Mouse (Mus musculus) left cerebral cortex, postnatal 36 days (tissue): ENCODE measurements around the gene Gli3. TPM values are rescaled to one million over a fixed set of nuclear protein-coding genes. Genes with fewer than 3 reads are reported as not detected.

Experiments
- DNase-seq, 2 experiments: peaks; one replicate each; pipeline ENCODE4 v3.0.0; 2021 to 2022; ENCODE audit warnings: low spot score in 2 of 2, mixed read lengths in 1 of 2
- intact Hi-C: fragments of 180-260 bp; cut with DNase I; formaldehyde crosslinking; loops from one replicate; pipeline ENCODE4 v1.15.1; 2025
- total RNA-seq, 2 experiments: library from RNA; stranded (reverse); gene quantifications; 2 replicates each; pipeline ENCODE4 v1.2.3; 2021

The Gli3 gene
- total RNA-seq, 2 experiments from 2014 or later, result 9.3 to 9.5 TPM

GRCm38 (mm10) chr13:15486033-15486891 lies 23.2 kb downstream of the Gli3 start:
- no peak for DNase-seq
- intact Hi-C loops, result no loop called here

DNA sequence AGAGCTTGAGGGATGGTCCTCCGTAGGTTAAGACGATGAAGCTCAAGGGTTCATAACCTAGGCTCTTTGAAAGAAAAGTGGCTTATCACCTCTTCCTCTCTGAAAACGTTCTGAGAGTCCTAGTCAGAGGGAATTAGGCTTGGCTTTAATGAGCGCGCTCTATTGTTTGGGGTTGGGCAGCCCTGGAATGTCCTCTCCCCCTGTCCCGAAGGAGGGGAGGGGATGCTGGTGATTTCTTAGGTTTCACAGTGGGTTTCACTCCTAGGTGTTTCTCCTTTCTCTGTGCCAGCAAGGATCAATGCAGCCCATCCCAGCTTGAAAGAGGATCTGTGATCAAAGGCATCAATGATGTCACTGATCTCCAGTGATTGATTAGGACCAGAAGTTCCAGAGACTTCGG lies 24.3 kb downstream of the Gli3 start:
- intact Hi-C loops, result no loop called here
- no peak for DNase-seq

- intact Hi-C loops, result no loop called here
- no peak for DNase-seq
Observed at GRCm38 (mm10) chr13:15488065-15488464, 25.0 kb downstream of the Gli3 start.

GRCm38 (mm10) chr13:15495820-15496219 lies 32.8 kb downstream of the Gli3 start:
- intact Hi-C loops, result no loop called here
- DNase-seq, result no peak

DNA sequence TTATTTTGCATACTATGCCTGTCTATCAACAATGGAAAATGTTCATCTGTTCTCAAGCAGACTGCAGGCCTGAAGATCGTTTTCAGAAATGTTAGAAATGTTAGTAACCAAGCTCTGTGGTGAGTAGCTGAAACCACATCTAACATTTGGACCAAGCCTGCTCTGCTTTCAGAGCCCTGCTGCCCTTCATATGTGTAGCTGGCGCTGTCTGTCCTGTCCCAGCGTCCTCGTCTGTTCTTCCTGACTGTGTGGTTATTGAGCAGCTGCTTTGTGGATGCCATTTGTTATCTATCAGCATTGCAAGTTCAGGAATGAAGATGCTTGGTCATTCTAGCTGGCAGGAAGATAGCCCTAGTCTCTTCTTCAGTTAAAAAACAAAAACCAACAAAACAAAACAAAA lies 35.3 kb downstream of the Gli3 start:
- intact Hi-C loops, result no loop called here
- no peak for DNase-seq

DNA sequence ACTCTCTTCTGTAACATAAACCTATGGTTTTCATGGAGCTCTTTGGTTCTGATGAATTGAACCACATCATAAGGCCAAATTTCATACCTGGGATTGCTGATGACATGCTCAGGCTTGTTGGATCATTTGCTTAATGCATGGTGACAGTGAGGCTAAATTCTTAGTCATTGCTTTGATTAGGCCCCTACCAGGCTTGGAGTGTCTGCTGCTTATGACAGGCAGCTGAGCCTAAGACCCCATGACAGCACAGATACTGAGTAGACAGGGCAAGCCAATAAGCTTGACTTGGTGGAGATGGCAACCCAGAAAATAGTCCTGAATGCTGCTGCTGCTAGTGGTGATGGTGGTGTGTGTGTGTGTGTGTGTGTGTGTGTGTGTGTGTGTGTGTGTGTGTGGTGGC lies 47.9 kb downstream of the Gli3 start:
- DNase-seq, result no peak
- intact Hi-C loops, result no loop called here

DNA sequence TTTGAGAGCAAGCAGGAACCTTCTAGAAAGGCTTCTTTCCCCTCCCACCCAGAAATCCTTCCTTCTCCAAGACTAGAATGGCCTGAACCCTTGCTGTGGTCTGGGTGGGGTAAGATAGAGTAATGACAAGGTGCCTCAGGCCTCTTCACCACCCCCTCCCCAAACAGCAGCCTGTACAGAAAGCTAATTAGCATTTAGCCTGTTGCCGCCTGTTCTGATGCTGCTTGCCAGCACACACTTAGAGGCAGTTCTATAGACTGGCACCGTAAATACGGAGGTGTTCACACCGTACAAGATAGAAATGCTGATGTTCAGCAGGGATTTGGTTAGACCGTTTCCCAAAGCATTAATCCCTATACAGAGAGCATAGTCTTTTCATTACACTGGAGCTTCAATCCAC lies 50.1 kb downstream of the Gli3 start:
- intact Hi-C loops, result no loop called here
- no peak for DNase-seq

- intact Hi-C loops, result no loop called here
- no peak for DNase-seq
Observed at GRCm38 (mm10) chr13:15514082-15514481, 51.0 kb downstream of the Gli3 start.

- DNase-seq, result no peak
- intact Hi-C loops, result no loop called here
Observed at GRCm38 (mm10) chr13:15517048-15517760, 54.2 kb downstream of the Gli3 start.

DNA sequence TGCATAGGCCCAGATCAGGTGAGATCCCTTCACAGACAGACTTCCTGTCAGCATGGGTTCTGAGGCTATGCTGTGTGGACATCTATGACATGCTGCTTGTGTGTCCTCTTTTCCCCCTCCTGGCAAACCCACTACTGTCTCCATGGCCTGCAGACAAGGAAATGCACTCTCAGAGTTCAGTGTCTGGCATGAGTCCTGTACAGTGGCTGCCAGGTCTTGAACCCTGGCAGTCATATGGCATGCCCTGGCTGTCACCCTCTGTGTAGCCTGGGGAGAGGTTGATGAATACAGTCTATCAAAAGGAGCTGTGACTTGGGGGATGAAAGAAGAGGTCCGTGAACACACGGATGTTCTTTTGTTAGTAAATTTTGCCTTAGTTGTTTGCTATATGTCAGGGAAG lies 57.3 kb downstream of the Gli3 start:
- intact Hi-C loops, result no loop called here
- DNase-seq, result no peak

GRCm38 (mm10) chr13:15522153-15522552 lies 59.1 kb downstream of the Gli3 start:
- intact Hi-C loops, result no loop called here
- no peak for DNase-seq

DNA sequence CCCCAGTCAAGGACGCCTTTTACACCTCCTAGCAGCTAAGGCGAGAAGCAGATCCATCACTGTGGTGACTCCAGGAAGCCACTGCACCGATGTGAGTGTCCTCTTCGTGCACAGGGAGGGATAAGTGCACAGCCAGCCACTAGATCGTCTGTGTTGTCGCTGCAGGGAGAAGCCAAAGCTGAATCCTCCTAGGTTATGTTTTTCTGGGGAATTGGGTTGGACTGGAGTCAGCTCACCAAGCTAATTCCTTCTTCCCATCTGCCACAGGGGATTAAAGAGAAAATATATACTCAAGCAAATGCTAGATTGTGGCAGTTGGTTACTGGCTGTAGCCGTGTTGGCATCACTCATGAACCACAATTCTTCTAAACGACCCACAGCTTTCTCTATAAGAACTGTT lies 61.2 kb downstream of the Gli3 start:
- no peak for DNase-seq
- intact Hi-C loops, result no loop called here

DNA sequence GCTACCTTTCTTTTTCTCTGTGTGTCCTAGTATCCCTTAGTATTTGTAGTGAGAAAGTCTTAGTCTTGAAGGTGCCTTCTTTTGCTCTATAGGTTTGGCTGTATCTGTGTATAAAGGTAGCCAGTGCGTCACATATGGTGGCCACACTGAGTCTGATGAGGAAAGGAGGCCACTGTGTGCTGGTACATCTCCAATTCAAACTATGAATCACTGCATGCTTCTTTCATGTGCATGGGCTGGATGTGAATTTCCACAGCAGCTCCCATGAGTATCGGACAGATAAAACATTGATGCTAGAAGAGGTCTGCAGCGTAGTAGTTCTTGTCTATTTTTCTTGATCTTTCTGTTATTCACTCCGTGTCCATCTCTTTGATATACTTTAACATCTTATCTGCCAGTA lies 63.7 kb downstream of the Gli3 start:
- intact Hi-C loops, result no loop called here
- no peak for DNase-seq

DNA sequence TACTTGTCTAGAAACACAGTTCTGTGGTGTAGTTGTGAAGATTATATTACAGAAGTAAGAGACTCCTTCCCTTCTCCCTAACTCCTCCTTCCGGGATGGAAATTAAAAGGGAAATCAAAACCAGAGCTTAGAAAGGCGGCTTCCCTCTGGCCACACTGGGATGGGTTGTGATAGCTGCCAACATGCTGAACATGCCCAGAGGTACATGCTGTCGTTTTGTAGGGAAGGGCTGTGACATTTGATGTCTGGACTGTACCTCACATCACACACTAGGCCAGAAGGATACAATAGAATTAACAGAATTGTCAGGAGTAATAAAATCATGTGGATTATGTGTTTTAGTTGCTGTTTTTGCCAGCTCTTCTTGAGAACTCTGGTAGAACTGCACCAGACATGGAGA lies 68.5 kb downstream of the Gli3 start:
- no peak for DNase-seq
- intact Hi-C loops, result no loop called here

- no peak for DNase-seq
- intact Hi-C loops, result no loop called here
Observed at GRCm38 (mm10) chr13:15537206-15537605, 74.2 kb downstream of the Gli3 start.

DNA sequence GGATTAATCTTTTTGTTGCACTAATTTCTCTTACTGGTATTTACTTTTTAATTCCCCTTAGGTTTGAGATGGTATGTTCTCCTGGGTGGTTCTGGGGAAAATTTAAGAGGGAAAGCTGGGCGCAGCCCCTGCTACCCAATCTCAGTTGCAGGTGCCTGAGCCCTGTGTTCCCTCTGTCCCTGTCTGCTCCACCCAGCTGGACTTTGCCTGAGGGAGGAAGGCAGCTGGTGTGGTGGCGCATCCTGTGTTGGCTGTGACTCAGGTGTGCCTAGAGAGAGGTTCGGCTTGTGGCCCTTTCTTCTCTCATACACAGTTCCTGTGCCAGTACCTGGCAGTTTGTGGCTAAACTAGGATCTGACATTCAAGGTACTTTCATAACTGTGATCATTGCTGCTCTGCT lies 74.6 kb downstream of the Gli3 start:
- DNase-seq, result no peak
- intact Hi-C loops, result no loop called here

- no peak for DNase-seq
- intact Hi-C loops, result no loop called here
Observed at GRCm38 (mm10) chr13:15538389-15538788, 75.4 kb downstream of the Gli3 start.

- intact Hi-C loops, result loop anchor here (10.0 kb wide), 1 partner anchor 77 kb away; the partner anchor contains the start of gene Gli3
Observed at GRCm38 (mm10) chr13:15542053-15542452, 79.0 kb downstream of the Gli3 start.

DNA sequence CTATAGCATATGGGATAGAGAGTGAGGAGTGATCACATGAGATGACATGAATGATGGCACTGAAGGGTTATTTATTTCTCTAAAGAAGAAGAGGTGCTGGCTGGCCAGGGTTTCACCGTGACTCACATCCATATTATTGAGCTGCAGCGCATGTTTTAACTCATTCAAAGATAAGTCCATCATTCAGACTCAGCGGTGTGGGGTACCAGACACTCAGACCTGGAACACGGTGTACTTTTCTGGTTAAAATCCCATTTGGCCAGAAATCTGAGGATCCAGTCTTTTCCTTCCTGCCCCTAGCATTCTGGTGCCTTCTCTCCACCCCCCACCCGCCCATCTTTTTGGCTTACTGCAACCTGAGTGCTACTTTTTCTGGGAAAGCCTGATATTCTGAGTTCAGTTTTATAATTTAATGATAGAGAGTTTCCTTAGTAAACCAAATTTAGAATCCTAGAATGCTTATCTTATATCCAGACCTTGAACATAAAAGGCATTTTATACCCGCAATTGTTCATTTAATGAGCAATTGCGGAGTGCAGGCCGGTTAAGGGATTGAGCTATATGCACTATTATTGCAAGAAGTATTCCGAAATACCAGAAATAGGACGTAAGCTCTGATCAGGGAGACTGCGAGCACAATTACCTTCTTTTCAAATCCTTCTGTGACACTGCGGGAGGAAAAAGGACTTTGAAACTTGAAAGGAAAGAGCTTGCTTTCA lies 80.3 kb downstream of the Gli3 start:
- no peak for DNase-seq
- intact Hi-C loops, result loop anchor here (10.0 kb wide), 1 partner anchor 79 kb away; the partner anchor contains the start of gene Gli3

More at GRCm38 (mm10) chr13:15542053-15542452, 79.0 kb downstream of the Gli3 start:
- DNase-seq, result no peak

- intact Hi-C loops, result loop anchor here (10.0 kb wide), 1 partner anchor 79 kb away; the partner anchor contains the start of gene Gli3
- DNase-seq, result no peak
Observed at GRCm38 (mm10) chr13:15543888-15544640, 81.0 kb downstream of the Gli3 start.
